Mouse (Mus musculus) thymus, postnatal 14 days (tissue): Measurements from ENCODE around the gene Fxyd6.

ENCODE experiments used
- DNase-seq: peaks from one replicate; pipeline ENCODE4 v3.0.0; 2021

The Fxyd6 gene

GRCm38 (mm10) chr9:45376883-45377282 lies 6.9 kb downstream of the Fxyd6 start:
- no peak for DNase-seq

- no peak for DNase-seq
Measured at GRCm38 (mm10) chr9:45380411-45381251, 10.6 kb downstream of the Fxyd6 start.

GRCm38 (mm10) chr9:45382336-45382735 lies 12.4 kb downstream of the Fxyd6 start:
- no peak for DNase-seq

GRCm38 (mm10) chr9:45382834-45383233 lies 12.8 kb downstream of the Fxyd6 start:
- no peak for DNase-seq

- DNase-seq = no peak
Measured at GRCm38 (mm10) chr9:45383883-45384282, 13.9 kb downstream of the Fxyd6 start.

GRCm38 (mm10) chr9:45386698-45387097 lies 16.7 kb downstream of the Fxyd6 start:
- DNase-seq = no peak

GRCm38 (mm10) chr9:45388385-45388994 lies 18.5 kb downstream of the Fxyd6 start:
- peak; percentile 90 for DNase-seq

GRCm38 (mm10) chr9:45389596-45389995 lies 19.6 kb downstream of the Fxyd6 start:
- DNase-seq = no peak

GRCm38 (mm10) chr9:45391299-45391698 lies 21.3 kb downstream of the Fxyd6 start:
- no peak for DNase-seq

- no peak for DNase-seq
Measured at GRCm38 (mm10) chr9:45395218-45395617, 25.2 kb downstream of the Fxyd6 start.

GRCm38 (mm10) chr9:45395796-45396195 lies 25.8 kb downstream of the Fxyd6 start:
- no peak for DNase-seq

GRCm38 (mm10) chr9:45398336-45398735 lies 28.4 kb downstream of the Fxyd6 start:
- no peak for DNase-seq

- DNase-seq = no peak
Measured at GRCm38 (mm10) chr9:45399434-45399833, 29.4 kb downstream of the Fxyd6 start, which contains the start of gene Fxyd2. Fxyd2 (plus strand) TSS chr9:45399669.

GRCm38 (mm10) chr9:45401851-45402250 lies 31.9 kb downstream of the Fxyd6 start:
- DNase-seq = no peak

- DNase-seq = no peak
Measured at GRCm38 (mm10) chr9:45402957-45403356, 33.0 kb downstream of the Fxyd6 start.

GRCm38 (mm10) chr9:45405694-45406093 lies 35.7 kb downstream of the Fxyd6 start:
- DNase-seq = no peak

- DNase-seq = no peak
Measured at GRCm38 (mm10) chr9:45406808-45407207, 36.8 kb downstream of the Fxyd6 start.

GRCm38 (mm10) chr9:45407706-45408675 lies 38.0 kb downstream of the Fxyd6 start:
- peak; percentile 69 for DNase-seq

GRCm38 (mm10) chr9:45410193-45410592 lies 40.2 kb downstream of the Fxyd6 start:
- no peak for DNase-seq

- no peak for DNase-seq
Measured at GRCm38 (mm10) chr9:45410614-45411013, 40.6 kb downstream of the Fxyd6 start.

- DNase-seq = no peak
Measured at GRCm38 (mm10) chr9:45411111-45411510, 41.1 kb downstream of the Fxyd6 start.

GRCm38 (mm10) chr9:45411803-45412202 lies 41.8 kb downstream of the Fxyd6 start:
- DNase-seq = peak; percentile 39

- DNase-seq = peak; percentile 93
Measured at GRCm38 (mm10) chr9:45412287-45412686, 42.3 kb downstream of the Fxyd6 start.
